Mouse (Mus musculus) MEL (cell line): ENCODE results near the gene Serhl. TPM values are rescaled to one million over a fixed set of nuclear protein-coding genes. Genes with fewer than 3 reads are reported as not detected.

Experiments
- DNase-seq: peaks from one replicate; pipeline ENCODE4 v3.0.0; 2011; ENCODE audit warnings: low read depth, low spot score
- H3K27ac ChIP-seq: 2 replicates; pipeline ENCODE4 v1.5.1; 2012; ENCODE audit warnings: low read depth, mild to moderate bottlenecking, control low read depth, low read length, moderate library complexity; ENCODE audit not compliant: control insufficient read depth
- H3K27me3 ChIP-seq, 2 experiments: fragments of 150-350 bp in 1 of 2; sonication (generic) in 1 of 2; 2 replicates each; pipeline ENCODE4 v1.6.1; 2012; ENCODE audit warnings: low read length in 2 of 2, mild to moderate bottlenecking in 2 of 2, improper control_type of control experiment in 1 of 2, moderate library complexity in 1 of 2; ENCODE audit not compliant: insufficient read depth in 2 of 2, control insufficient read depth in 1 of 2
- H3K36me3 ChIP-seq, 2 experiments: 2 replicates each; pipeline ENCODE4 v1.6.1; 2012 to 2014; ENCODE audit warnings: low read length in 2 of 2, improper control_type of control experiment in 1 of 2, inconsistent platforms in 1 of 2, mild to moderate bottlenecking in 1 of 2; ENCODE audit not compliant: insufficient read depth in 2 of 2, control insufficient read depth in 1 of 2
- H3K4me1 ChIP-seq, 2 experiments: fragments of 150-350 bp in 1 of 2; sonication (generic) in 1 of 2; 2 replicates each; pipeline ENCODE4 v1.6.1; 2012; ENCODE audit warnings: low read length in 2 of 2, improper control_type of control experiment in 1 of 2, mild to moderate bottlenecking in 1 of 2; ENCODE audit not compliant: insufficient read depth in 2 of 2, control insufficient read depth in 1 of 2
- H3K4me3 ChIP-seq, 2 experiments: fragments of 150-350 bp in 1 of 2; sonication (generic) in 1 of 2; 2 replicates each; pipeline ENCODE4 v1.5.1; 2012; ENCODE audit warnings: low read depth in 2 of 2, low read length in 2 of 2, mild to moderate bottlenecking in 2 of 2, moderate library complexity in 2 of 2, control low read depth in 1 of 2, improper control_type of control experiment in 1 of 2; ENCODE audit not compliant: control insufficient read depth in 1 of 2, insufficient read depth in 1 of 2
- H3K79me2 ChIP-seq: 2 replicates; pipeline ENCODE4 v1.6.1; 2012; ENCODE audit warnings: mild to moderate bottlenecking, low read length, moderate library complexity; ENCODE audit not compliant: control insufficient read depth, poor library complexity, insufficient read depth
- H3K9ac ChIP-seq: 2 replicates; pipeline ENCODE4 v1.6.1; 2012; ENCODE audit warnings: low read depth, mild to moderate bottlenecking, control low read depth, low read length, moderate library complexity; ENCODE audit not compliant: control insufficient read depth, poor library complexity, severe bottlenecking
- H3K9me3 ChIP-seq: fragments of 150-350 bp; sonication (generic); replicated peaks from 2 replicates; pipeline ENCODE4 v1.6.1; 2012; ENCODE audit warnings: mild to moderate bottlenecking, low read length, improper control_type of control experiment, moderate library complexity; ENCODE audit not compliant: insufficient read depth
- BHLHE40 ChIP-seq: IDR thresholded peaks from 2 replicates; pipeline ENCODE4 v1.6.1; 2012; ENCODE audit warnings: low read depth, mild to moderate bottlenecking, inconsistent platforms, low read length, improper control_type of control experiment, borderline replicate concordance
- CHD1 ChIP-seq: IDR thresholded peaks from 2 replicates; pipeline ENCODE4 v1.6.1; 2012; ENCODE audit warnings: low read depth, mild to moderate bottlenecking, inconsistent platforms, low read length, improper control_type of control experiment
- GATA1 ChIP-seq: IDR thresholded peaks from 2 replicates; pipeline ENCODE4 v1.6.1; 2011; ENCODE audit warnings: low read depth, low read length, improper control_type of control experiment
- JUND ChIP-seq: IDR thresholded peaks from 2 replicates; pipeline ENCODE4 v1.6.1; 2011; ENCODE audit warnings: low read depth, mild to moderate bottlenecking, improper control_type of control experiment, low read length
- KAT2A ChIP-seq: conservative IDR thresholded peaks from 2 replicates; pipeline ENCODE4 v1.6.1; 2012; ENCODE audit warnings: low read depth, low read length, improper control_type of control experiment, inconsistent platforms
- MAX ChIP-seq: IDR thresholded peaks from 2 replicates; pipeline ENCODE4 v1.6.1; 2011; ENCODE audit warnings: low read length, improper control_type of control experiment
- MEF2A ChIP-seq: IDR thresholded peaks from 2 replicates; pipeline ENCODE4 v1.6.1; 2014; ENCODE audit warnings: low read depth, mild to moderate bottlenecking, inconsistent platforms, low read length, improper control_type of control experiment; ENCODE audit not compliant: poor library complexity, insufficient replicate concordance, severe bottlenecking; ENCODE audit errors: extremely low read depth
- MYB ChIP-seq: IDR thresholded peaks from 2 replicates; pipeline ENCODE4 v1.6.1; 2011; ENCODE audit warnings: mild to moderate bottlenecking, low read depth, low read length, improper control_type of control experiment
- MYC ChIP-seq: IDR thresholded peaks from 2 replicates; pipeline ENCODE4 v1.6.1; 2011; ENCODE audit warnings: low read depth, mild to moderate bottlenecking, low read length, improper control_type of control experiment, moderate library complexity
- NRF1 ChIP-seq: IDR thresholded peaks from 2 replicates; pipeline ENCODE4 v1.6.1; 2014; ENCODE audit warnings: low read depth, mild to moderate bottlenecking, inconsistent platforms, low read length, improper control_type of control experiment, moderate library complexity; ENCODE audit not compliant: poor library complexity, insufficient read depth, severe bottlenecking
- POLR2AphosphoS5 ChIP-seq: IDR thresholded peaks from 2 replicates; pipeline ENCODE4 v1.6.1; 2012; ENCODE audit warnings: low read depth, borderline replicate concordance, mild to moderate bottlenecking, inconsistent platforms, low read length, moderate library complexity, mixed read lengths
- TAL1 ChIP-seq: IDR thresholded peaks from 2 replicates; pipeline ENCODE4 v1.6.1; 2012; ENCODE audit warnings: mild to moderate bottlenecking, inconsistent platforms, low read length, moderate library complexity, mixed read lengths
- USF2 ChIP-seq, 2 experiments: IDR thresholded peaks; 2 replicates each; pipeline ENCODE4 v1.6.1; 2011 to 2012; ENCODE audit warnings: improper control_type of control experiment in 2 of 2, low read length in 2 of 2, borderline replicate concordance in 1 of 2, inconsistent platforms in 1 of 2, low read depth in 1 of 2, mild to moderate bottlenecking in 1 of 2; ENCODE audit not compliant: insufficient read depth in 1 of 2
- polyA plus RNA-seq, 2 experiments: library from polyadenylated mRNA; stranded (reverse) in 1 of 2; unstranded in 1 of 2; fragments of >175 nt in 1 of 2; fragments of >200 nt in 1 of 2; gene quantifications; 2 replicates each; pipeline versions ENCODE4 v1.2.1 to v1.2.4; 2012; ENCODE audit warnings: low replicate concordance in 2 of 2, low read depth in 1 of 2; ENCODE audit not compliant: insufficient read length in 2 of 2, insufficient read depth in 1 of 2, missing spikeins in 1 of 2
- total RNA-seq: library from RNA; depleted of rRNA; stranded (reverse); fragments of 300-350 nt; gene quantifications from 2 replicates; pipeline ENCODE4 v1.2.3, GENCODE M21; 2012

The Serhl gene
- total and polyA plus RNA-seq, 3 experiments, result 19.6 to 57.3 TPM; not detected in 1

GRCm38 (mm10) chr15:83154309-83154708 lies 65.0 kb downstream of the Serhl start:
- TF ChIP-seq CHD1 (no peak), MEF2A (no peak), POLR2AphosphoS5 (no peak), BHLHE40 (no peak), MAX (no peak), JUND (no peak), MYC (no peak), MYB (no peak), TAL1 (no peak), USF2 (IDR thresholded peaks at IDR 0.05; ENCODE audit: borderline replicate concordance in 1 of 2, insufficient read depth in 1 of 2, low read depth in 1 of 2, low read length in 2 of 2) (no peak), NRF1 (no peak), GATA1 (no peak), KAT2A (no peak)
- Histone ChIP-seq H3K4me1 (no peaks in the 10 kb centered on the region), H3K27ac (no peak overlapping the region), H3K27me3 (no peaks in the 10 kb centered on the region), H3K36me3 (no peaks in the 10 kb centered on the region), H3K9ac (no peak overlapping the region), H3K9me3 (no peaks in the 10 kb centered on the region), H3K4me3 (no peak overlapping the region), H3K79me2 (no peaks in the 10 kb centered on the region)
- no peak for DNase-seq

GRCm38 (mm10) chr15:83155672-83156419 lies 66.5 kb downstream of the Serhl start:
- Histone ChIP-seq H3K36me3 (no peaks in the 10 kb centered on the region), H3K9ac (no peak overlapping the region), H3K27me3 (no peaks in the 10 kb centered on the region), H3K79me2 (no peaks in the 10 kb centered on the region), H3K27ac (no peak overlapping the region), H3K9me3 (no peaks in the 10 kb centered on the region), H3K4me3 (no peak overlapping the region), H3K4me1 (no peaks in the 10 kb centered on the region)
- no peak for DNase-seq
- TF ChIP-seq MEF2A (no peak), TAL1 (no peak), MYB (no peak)
